Mouse (Mus musculus): ENCODE results near the gene Marc2. TPM values are rescaled to one million over a fixed set of nuclear protein-coding genes. Genes with fewer than 3 reads are reported as not detected.
A peak's percentile ranks its signal among the peaks of the same experiment; 100 is the strongest.

Gene Marc2
- polyA plus RNA-seq, 1 experiment from 2014 or later: 84.4 TPM

- Histone ChIP-seq H3K27ac (no peak overlapping the region), H3K4me3 (no peak overlapping the region), H3K36me3 (no peaks in the 10 kb centered on the region), H3K27me3 (ENCODE audit: low read depth, poor library complexity, severe bottlenecking) (peaks cover 46% of the 10 kb centered on the region), H3K9me3 (replicated peaks) (no peaks in the 10 kb centered on the region), H3K4me1 (peaks cover 26% of the 10 kb centered on the region)
- no peak for DNase-seq (ENCODE audit: low spot score)
- WGBS: 54% methylated on average over 7 of the region's 7 CpGs
These were observed 4.9 kb upstream of the Marc2 start for GRCm38 (mm10) chr1:184851166-184851565.

DNA sequence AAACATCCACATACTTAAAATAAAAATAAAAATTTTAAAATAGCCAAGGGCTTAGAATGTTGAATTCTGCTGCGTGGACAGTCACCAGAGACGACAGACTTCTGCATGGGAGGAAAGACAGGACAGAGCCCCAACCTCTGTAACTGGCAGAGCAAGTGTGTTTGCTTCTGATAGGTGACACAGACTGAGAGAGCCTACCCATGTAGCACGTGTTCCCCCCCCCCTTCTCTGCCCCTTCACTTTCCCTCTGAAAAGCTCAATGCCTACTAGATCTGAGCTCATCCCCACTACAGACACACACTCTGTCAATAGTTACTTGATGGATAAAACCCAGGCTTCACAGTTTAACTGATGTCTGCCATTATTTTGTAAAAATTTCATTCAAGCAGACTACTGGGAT lies 722 bp upstream of the Marc2 start:
- WGBS: 63% methylated on average over 3 of the region's 3 CpGs
- Histone ChIP-seq H3K4me3 (peak overlapping the region; percentile 81; the same call in 1 of the 2 replicates), H3K27me3 (ENCODE audit: low read depth, poor library complexity, severe bottlenecking) (peaks cover 57% of the 10 kb centered on the region), H3K36me3 (no peaks in the 10 kb centered on the region), H3K4me1 (peaks cover 28% of the 10 kb centered on the region), H3K9me3 (replicated peaks) (no peaks in the 10 kb centered on the region), H3K27ac (no peak overlapping the region)
- no peak for DNase-seq (ENCODE audit: low spot score)

- no peaks in the 10 kb centered on the region for H3K9me3 ChIP-seq (replicated peaks)
- H3K4me1 ChIP-seq: peaks cover 23% of the 10 kb centered on the region
- peak overlapping the region; percentile 81 for H3K4me3 ChIP-seq
- peak; percentile 87 for DNase-seq (ENCODE audit: low spot score)
- H3K36me3 ChIP-seq: 0 out of 2 replicates have a peak, but pooled peaks cover 6% of the 10 kb centered on the region
- under 1% methylated on average over 67 of the region's 67 CpGs for WGBS
- peaks cover 46% of the 10 kb centered on the region for H3K27me3 ChIP-seq (ENCODE audit: low read depth, poor library complexity, severe bottlenecking)
- H3K27ac ChIP-seq: peak overlapping the region; percentile 87
These were observed 860 bp downstream of the Marc2 start for GRCm38 (mm10) chr1:184845111-184846071.

DNA sequence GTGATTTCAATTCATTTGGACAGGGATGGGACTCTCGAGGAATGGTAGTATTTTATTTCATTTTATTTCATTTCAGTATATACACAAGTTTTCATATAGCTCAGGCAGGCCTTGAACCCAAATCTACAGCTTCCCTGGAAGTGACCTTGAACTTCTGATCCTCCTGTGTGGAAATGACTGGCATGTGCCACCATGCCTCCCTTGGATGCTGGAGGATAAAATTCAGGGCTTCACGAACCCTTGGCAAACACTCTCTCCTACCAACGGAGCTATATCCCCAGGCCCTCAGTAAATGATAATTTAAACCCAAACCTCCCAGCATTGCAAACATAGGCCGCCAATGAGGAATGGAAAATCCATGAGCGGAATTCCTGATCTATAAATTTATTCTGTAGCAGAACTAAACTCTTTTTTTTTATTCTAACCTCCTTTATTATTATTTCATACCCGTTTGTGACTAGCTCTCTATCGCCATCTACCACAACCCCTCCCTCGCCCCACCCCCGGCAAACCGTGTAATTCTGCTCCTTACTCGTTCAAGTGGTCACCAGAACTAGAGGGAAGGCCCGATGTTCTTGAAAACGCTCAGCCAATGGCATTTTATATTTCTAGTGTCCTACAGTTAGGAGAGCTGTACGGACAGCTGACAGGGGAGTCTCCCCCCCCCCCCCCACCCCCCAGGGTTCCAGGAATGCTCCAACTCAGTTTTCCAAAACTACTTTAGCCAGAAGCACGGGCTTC lies 1.8 kb downstream of the Marc2 start:
- Histone ChIP-seq H3K4me1 (peaks cover 23% of the 10 kb centered on the region), H3K27ac (peak overlapping the region; percentile 87; the same call in 1 of the 2 replicates), H3K4me3 (peak overlapping the region; percentile 81), H3K36me3 (peaks cover 13% of the 10 kb centered on the region; the same call in 1 of the 2 replicates), H3K27me3 (ENCODE audit: low read depth, poor library complexity, severe bottlenecking) (peaks cover 46% of the 10 kb centered on the region), H3K9me3 (replicated peaks) (no peaks in the 10 kb centered on the region)
- WGBS: 23% methylated on average over 15 of the region's 15 CpGs
- DNase-seq (ENCODE audit: low spot score): peak; percentile 41

- Histone ChIP-seq H3K27me3 (ENCODE audit: low read depth, poor library complexity, severe bottlenecking) (no peaks in the 10 kb centered on the region), H3K36me3 (peaks cover 29% of the 10 kb centered on the region)
These were observed 8.6 kb downstream of the Marc2 start for GRCm38 (mm10) chr1:184837649-184838048.

DNA sequence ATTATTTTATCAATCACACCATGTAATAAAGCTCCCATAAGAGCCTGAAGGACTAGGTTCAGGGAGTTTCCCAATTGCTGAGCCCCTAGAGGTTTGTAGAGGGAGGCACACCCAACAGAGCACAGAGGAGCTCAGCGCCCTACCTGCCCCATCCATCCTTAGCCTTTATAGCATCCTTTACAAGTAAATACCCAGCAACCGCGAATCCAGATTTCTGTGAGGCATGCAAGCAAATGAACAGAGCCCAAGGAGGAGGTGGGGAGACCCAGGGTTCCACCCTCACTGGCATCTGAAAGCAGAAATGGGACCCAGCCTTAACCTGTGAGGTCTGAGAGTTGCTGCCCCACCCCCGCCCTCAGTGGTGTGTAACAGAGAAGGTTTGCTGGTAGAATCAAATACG lies 9.9 kb downstream of the Marc2 start:
- peaks cover 41% of the 10 kb centered on the region for H3K36me3 ChIP-seq
- no peaks in the 10 kb centered on the region for H3K27me3 ChIP-seq (ENCODE audit: low read depth, poor library complexity, severe bottlenecking)

More at GRCm38 (mm10) chr1:184837649-184838048, 8.6 kb downstream of the Marc2 start:
- no peak overlapping the region for H3K4me3 ChIP-seq
- no peak for DNase-seq (ENCODE audit: low spot score)
- no peak overlapping the region for H3K27ac ChIP-seq
- no peaks in the 10 kb centered on the region for H3K4me1 ChIP-seq
- WGBS: 84% methylated on average over 4 of the region's 4 CpGs
- no peaks in the 10 kb centered on the region for H3K9me3 ChIP-seq (replicated peaks)

GRCm38 (mm10) chr1:184833499-184833898 lies 12.8 kb downstream of the Marc2 start:
- Histone ChIP-seq H3K36me3 (peaks cover 47% of the 10 kb centered on the region), H3K27ac (no peak overlapping the region), H3K4me1 (no peaks in the 10 kb centered on the region), H3K9me3 (replicated peaks) (no peaks in the 10 kb centered on the region), H3K4me3 (no peak overlapping the region), H3K27me3 (ENCODE audit: low read depth, poor library complexity, severe bottlenecking) (no peaks in the 10 kb centered on the region)
- 93% methylated on average over 7 of the region's 7 CpGs for WGBS
- DNase-seq (ENCODE audit: low spot score): no peak

More for the DNA sequence above, 9.9 kb downstream of the Marc2 start:
- 75% methylated on average over 5 of the region's 5 CpGs for WGBS
- no peak for DNase-seq (ENCODE audit: low spot score)
- Histone ChIP-seq H3K27ac (no peak overlapping the region), H3K9me3 (replicated peaks) (no peaks in the 10 kb centered on the region), H3K4me1 (no peaks in the 10 kb centered on the region), H3K4me3 (no peak overlapping the region)

DNA sequence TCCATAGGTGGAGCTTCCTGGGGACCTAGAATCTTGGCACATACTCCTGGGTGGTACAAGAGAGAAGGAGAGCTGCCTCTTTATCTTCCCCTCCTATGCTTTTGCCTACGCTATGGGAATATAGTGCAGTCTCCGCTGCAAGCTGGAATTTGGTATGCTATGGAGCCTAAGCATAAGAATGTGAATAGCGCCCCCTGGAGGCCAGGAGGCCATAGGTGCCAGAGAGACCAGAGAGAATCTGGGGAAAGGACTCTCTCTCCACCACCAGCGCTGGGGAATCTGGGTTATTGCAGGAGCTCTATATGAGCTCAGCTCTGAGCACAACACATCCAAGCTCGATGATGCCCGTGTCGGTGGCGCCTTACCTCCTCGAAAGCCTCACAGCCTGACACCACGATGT lies 14.0 kb downstream of the Marc2 start:
- Histone ChIP-seq H3K9me3 (replicated peaks) (no peaks in the 10 kb centered on the region), H3K4me3 (no peak overlapping the region), H3K4me1 (no peaks in the 10 kb centered on the region; the same call in 1 of the 2 replicates), H3K27ac (no peak overlapping the region), H3K36me3 (peaks cover 50% of the 10 kb centered on the region), H3K27me3 (ENCODE audit: low read depth, poor library complexity, severe bottlenecking) (no peaks in the 10 kb centered on the region)
- no peak for DNase-seq (ENCODE audit: low spot score)
- 78% methylated on average over 10 of the region's 10 CpGs for WGBS

GRCm38 (mm10) chr1:184829897-184830296 lies 16.4 kb downstream of the Marc2 start:
- H3K36me3 ChIP-seq: peaks cover 47% of the 10 kb centered on the region
- DNase-seq (ENCODE audit: low spot score): no peak
- H3K9me3 ChIP-seq (replicated peaks): no peaks in the 10 kb centered on the region
- no peak overlapping the region for H3K27ac ChIP-seq
- WGBS: 88% methylated on average over 8 of the region's 8 CpGs
- H3K4me1 ChIP-seq: peaks cover 3% of the 10 kb centered on the region
- no peak overlapping the region for H3K4me3 ChIP-seq
- 0 out of 2 replicates have a peak, but pooled peaks cover 5% of the 10 kb centered on the region for H3K27me3 ChIP-seq (ENCODE audit: low read depth, poor library complexity, severe bottlenecking)

- WGBS: 30% methylated on average over 23 of the region's 23 CpGs
- Histone ChIP-seq H3K36me3 (peaks cover 30% of the 10 kb centered on the region), H3K4me1 (peaks cover 16% of the 10 kb centered on the region), H3K4me3 (0 out of 2 replicates have a peak overlapping the region, but pooled peaks have one; percentile 21), H3K27ac (no peak overlapping the region), H3K9me3 (replicated peaks) (no peaks in the 10 kb centered on the region), H3K27me3 (ENCODE audit: low read depth, poor library complexity, severe bottlenecking) (0 out of 2 replicates have a peak, but pooled peaks cover 5% of the 10 kb centered on the region)
- no peak for DNase-seq (ENCODE audit: low spot score)
These were observed 19.0 kb downstream of the Marc2 start for GRCm38 (mm10) chr1:184827175-184827701.

- Histone ChIP-seq H3K36me3 (peaks cover 14% of the 10 kb centered on the region), H3K27ac (no peak overlapping the region), H3K4me1 (peaks cover 18% of the 10 kb centered on the region), H3K9me3 (replicated peaks) (no peaks in the 10 kb centered on the region), H3K4me3 (no peak overlapping the region), H3K27me3 (ENCODE audit: low read depth, poor library complexity, severe bottlenecking) (0 out of 2 replicates have a peak, but pooled peaks cover 5% of the 10 kb centered on the region)
- WGBS: 28% methylated on average over 11 of the region's 11 CpGs
- DNase-seq (ENCODE audit: low spot score): peak; percentile 74
These were observed 21.2 kb downstream of the Marc2 start for GRCm38 (mm10) chr1:184825093-184825492.

- H3K4me1 ChIP-seq: peaks cover 18% of the 10 kb centered on the region
- peaks cover 11% of the 10 kb centered on the region; the same call in 1 of the 2 replicates for H3K36me3 ChIP-seq
- peak; percentile 95 for DNase-seq (ENCODE audit: low spot score)
- H3K9me3 ChIP-seq (replicated peaks): no peaks in the 10 kb centered on the region
- H3K4me3 ChIP-seq: no peak overlapping the region
- WGBS: 6% methylated on average over 12 of the region's 12 CpGs
- H3K27me3 ChIP-seq (ENCODE audit: low read depth, poor library complexity, severe bottlenecking): 0 out of 2 replicates have a peak, but pooled peaks cover 5% of the 10 kb centered on the region
- no peak overlapping the region for H3K27ac ChIP-seq
These were observed 21.8 kb downstream of the Marc2 start for GRCm38 (mm10) chr1:184824439-184824851.

Data from limb, embryonic 10.5 days (tissue).